In genomic region chr11:79339808-79340781, GRCm38 (mm10) we compare ENCODE assay signal across 8 mouse cellular contexts. TPM values are rescaled to one million over a fixed set of nuclear protein-coding genes. Genes with fewer than 3 reads are reported as not detected.
DNase-seq lines count a peak whose midpoint lies in the region; ATAC-seq and TF ChIP-seq lines count a peak whose summit lies in the region.

No protein-coding gene starts in this region.

- in situ Hi-C loops in Patski (cut with MboI; ENCODE audit: low pct_unique_long_range_greater_than_20kb) = no loop called here

- peak; percentile 42 for DNase-seq in A20 (ENCODE audit: low read depth, low spot score)
- DNase-seq in Patski (ENCODE audit: low read depth, low spot score) = no peak
- DNase-seq in gastrocnemius, postnatal 25 days = peak; percentile 36
- DNase-seq in liver = peak; percentile 55
- peak; percentile 44 for DNase-seq in thymus, postnatal 0 days (ENCODE audit: low spot score)

- 0 out of 2 replicates have a peak, but pooled peaks cover 3% of the 10 kb centered on the region for H3K9me3 ChIP-seq in intestine, embryonic 16.5 days (ENCODE audit: control insufficient read depth, low read length)

- peaks cover 43% of the 10 kb centered on the region for H3K79me2 ChIP-seq in myocyte (ENCODE audit: control insufficient read depth, insufficient read depth)

- WGBS in intestine, embryonic 16.5 days = 2% methylated on average over 38 of the region's 63 CpGs

- ATAC-seq in Patski = peak; percentile 38
- peak; percentile 78 for ATAC-seq in intestine, embryonic 16.5 days

- TF ChIP-seq POLR2A in cortical plate, adult 2 months (IDR thresholded peaks at IDR 0.05; ENCODE audit: extremely low read depth, insufficient read depth, low read length) = no peak
- TF ChIP-seq POLR2A in myocyte (IDR thresholded peaks at IDR 0.05; ENCODE audit: insufficient read length, low read depth) = no peak

- no peak for TF ChIP-seq CTCF in Patski (IDR thresholded peaks at IDR 0.05)
- no peak for TF ChIP-seq CTCF in cortical plate, adult 2 months (IDR thresholded peaks at IDR 0.05; ENCODE audit: extremely low read depth, insufficient read depth, low read length)

- no peaks in the 10 kb centered on the region for H3K27me3 ChIP-seq in Patski
- no peaks in the 10 kb centered on the region for H3K27me3 ChIP-seq in intestine, embryonic 16.5 days (replicated peaks; ENCODE audit: control insufficient read depth, insufficient read depth, low read length)
- H3K27me3 ChIP-seq in myocyte (ENCODE audit: control insufficient read depth, insufficient read depth, insufficient read length) = no peaks in the 10 kb centered on the region

- H3K36me3 ChIP-seq in intestine, embryonic 16.5 days (ENCODE audit: control insufficient read depth, insufficient read depth, low read length) = no peaks in the 10 kb centered on the region
- H3K36me3 ChIP-seq in myocyte (ENCODE audit: control insufficient read depth, insufficient read depth) = peaks cover under 1% of the 10 kb centered on the region

- CTCF ChIA-PET in Patski (lab: Charles Lee) = no interaction called here

- peak overlapping the region; percentile 63 for H3ac ChIP-seq in myocyte (ENCODE audit: control insufficient read depth, insufficient read length)

- peak overlapping the region; percentile 85 for H3K4me2 ChIP-seq in intestine, embryonic 16.5 days (ENCODE audit: low read depth, low read length)
- H3K4me2 ChIP-seq in myocyte (ENCODE audit: low read depth) = peak overlapping the region; percentile 85

- H3K4me1 ChIP-seq in cortical plate, adult 2 months (ENCODE audit: control insufficient read depth, insufficient read depth, low read length) = peaks cover 3% of the 10 kb centered on the region; the same call in 1 of the 2 replicates
- peaks cover 3% of the 10 kb centered on the region; the same call in 1 of the 2 replicates for H3K4me1 ChIP-seq in intestine, embryonic 16.5 days (ENCODE audit: control insufficient read depth, insufficient read depth, low read length)

- POLR2A ChIA-PET in Patski (lab: Charles Lee) = interaction anchor here (1.0 kb wide), 1 partner anchor 10 kb away, joined by 4 read pairs; no protein-coding TSS in a partner anchor

- peak overlapping the region; percentile 83 for H3K9ac ChIP-seq in intestine, embryonic 16.5 days (ENCODE audit: low read depth, low read length)

- no peak overlapping the region for H3K27ac ChIP-seq in cortical plate, adult 2 months (ENCODE audit: insufficient read depth, low read length)
- H3K27ac ChIP-seq in intestine, embryonic 16.5 days (ENCODE audit: low read length) = peak overlapping the region; percentile 85

- H3K4me3 ChIP-seq in cortical plate, adult 2 months (ENCODE audit: insufficient read depth, low read length) = peak overlapping the region; percentile 65
- H3K4me3 ChIP-seq in intestine, embryonic 16.5 days (ENCODE audit: low read length) = peak overlapping the region; percentile 93
- peak overlapping the region; percentile 39 for H3K4me3 ChIP-seq in myocyte

TF ChIP-seq in myocyte, 11 proteins besides CTCF, POLR2A, EP300 and RAD21:
- TF ChIP-seq POLR2AphosphoS2 (IDR thresholded peaks at IDR 0.05; ENCODE audit: insufficient read length, low read depth) (no peak), CEBPB (IDR thresholded peaks at IDR 0.05; ENCODE audit: insufficient read depth, poor library complexity, severe bottlenecking) (no peak)

RNA-seq across cellular contexts. Expression of gene Nf1, which starts 0.6 kb away (rescaled TPM):
- polyA plus RNA-seq in Patski (2021) (24.1 TPM), myocyte (2012; fragmentation: generic; extraction: Trizol) (8.2 TPM)
- polyA plus RNA-seq in cortical plate, adult 2 months (2012; rRNA removed) = 33.8 and 34.2 TPM in 2 replicates
- total RNA-seq in gastrocnemius, postnatal 25 days (2021) = 10 to 100 TPM; 15.8 to 17.4 TPM
- polyA plus RNA-seq in intestine, embryonic 16.5 days (2015; fragmentation: Nextera tagmentation; extraction: Ambion mirVana) = 3.0 and 3.7 TPM in 2 replicates
- polyA plus RNA-seq in thymus, postnatal 0 days (2015; fragmentation: Nextera tagmentation; extraction: Ambion mirVana) = 3.3 and 4.7 TPM in 2 replicates

RNA-seq across cellular contexts. Expression of gene Gm9964, which starts 43.4 kb away (rescaled TPM):
- not detected for polyA plus RNA-seq in Patski (2021)
- polyA plus RNA-seq in cortical plate, adult 2 months (2012; rRNA removed) = not detected in 2 replicates
- total RNA-seq in gastrocnemius, postnatal 25 days (2021) = not detected
- polyA plus RNA-seq in intestine, embryonic 16.5 days (2015; fragmentation: Nextera tagmentation; extraction: Ambion mirVana) = not detected in 2 replicates
- polyA plus RNA-seq in myocyte (2012; fragmentation: generic; extraction: Trizol) = not detected
- polyA plus RNA-seq in thymus, postnatal 0 days (2015; fragmentation: Nextera tagmentation; extraction: Ambion mirVana) = 0.20 TPM in 1 of 2 replicates, not detected in the other

Comparison
In these comparisons a context has a peak if more than half of its experiments do, and no peak if none do; other contexts are left out.
1. H3K4me3 ChIP-seq: peak in every context shown above with its lines; median percentile 93 in intestine, embryonic 16.5 days; 65 in cortical plate, adult 2 months; 39 in myocyte.